Comparison of ENCODE assay signal across 29 mouse cellular contexts in the genomic region with DNA sequence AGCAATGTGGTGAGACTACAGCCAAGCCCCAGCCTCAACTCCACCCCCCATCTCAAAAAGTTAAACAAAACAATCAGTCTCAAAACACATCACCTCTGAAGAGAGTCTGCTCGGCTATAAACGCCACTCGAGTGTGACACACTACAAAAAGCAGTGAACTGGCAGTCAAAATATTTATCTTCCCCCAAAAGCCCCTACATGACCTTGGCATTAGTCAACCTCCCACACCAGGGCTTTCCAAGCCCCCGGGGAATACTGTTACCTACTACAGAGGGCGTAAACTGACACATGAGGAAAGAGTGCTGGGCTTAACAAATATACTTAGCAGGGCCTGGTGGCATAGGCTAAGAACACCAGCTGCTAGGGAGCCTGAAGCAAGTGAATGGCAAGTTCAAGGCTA. TPM values are rescaled to one million over a fixed set of nuclear protein-coding genes. Genes with fewer than 3 reads are reported as not detected.
DNase-seq lines count a peak whose midpoint lies in the region; TF ChIP-seq lines count a peak whose summit lies in the region.
"Had no signal": no experiment of that assay in that cellular context is flagged by ENCODE, and none has a peak within 500 bp of the region (broad histone marks: within the 10 kb centered on the region; RNA-seq: fewer than 3 reads in every experiment).

No protein-coding gene starts in this region.

- dilution Hi-C loops in CH12.LX (cut with MboI; ENCODE audit: extremely low pct_ligation_motif_present, extremely low pct_unique_long_range_greater_than_20kb, low sequenced_read_pairs), result no loop called here

- no peak overlapping the region for H3K27ac ChIP-seq in kidney, adult 2 months (ENCODE audit: insufficient read depth, low read depth, low read length)
- peak overlapping the region; percentile 33; the same call in 1 of the 2 replicates for H3K27ac ChIP-seq in CH12.LX (ENCODE audit: insufficient read depth, low read depth)
- 0 out of 2 replicates have a peak overlapping the region, but pooled peaks have one; percentile 12 for H3K27ac ChIP-seq in embryonic fibroblast, embryonic 13.5 days (ENCODE audit: insufficient read depth, low read length)
- H3K27ac ChIP-seq: embryonic facial prominence, embryonic 13.5 days; forebrain, embryonic 13.5 days; limb, embryonic 13.5 days; liver, embryonic 12.5 days had no signal

- no peaks in the 10 kb centered on the region for H3K27me3 ChIP-seq in kidney, adult 2 months (replicated peaks; ENCODE audit: control insufficient read depth, insufficient read depth, low read length)
- no peaks in the 10 kb centered on the region for H3K27me3 ChIP-seq in CH12.LX (replicated peaks)
- H3K27me3 ChIP-seq: embryonic facial prominence, embryonic 13.5 days; forebrain, embryonic 13.5 days had no signal

- H3K4me1 ChIP-seq in kidney, adult 2 months (ENCODE audit: control insufficient read depth, insufficient read depth, low read length), result no peaks in the 10 kb centered on the region
- peaks cover 41 to 91% of the 10 kb centered on the region in 2 experiments for H3K4me1 ChIP-seq in CH12.LX (ENCODE audit: control insufficient read depth in 1 of 2, insufficient read depth in 2 of 2)
- peaks cover 8% of the 10 kb centered on the region for H3K4me1 ChIP-seq in embryonic fibroblast, embryonic 13.5 days (ENCODE audit: control insufficient read depth, insufficient read depth, low read length)
- H3K4me1 ChIP-seq: embryonic facial prominence, embryonic 13.5 days; forebrain, embryonic 13.5 days; heart, embryonic 12.5 days; liver, embryonic 12.5 days had no signal

- H3K9ac ChIP-seq in CH12.LX (ENCODE audit: insufficient read depth, low read depth), result no peak overlapping the region
- H3K9ac ChIP-seq: embryonic facial prominence, embryonic 13.5 days; forebrain, embryonic 13.5 days; heart, embryonic 12.5 days; limb, embryonic 13.5 days; liver, embryonic 12.5 days had no signal

- H3K36me3 ChIP-seq in kidney, adult 2 months (ENCODE audit: control insufficient read depth, insufficient read depth, low read length), result no peaks in the 10 kb centered on the region
- H3K36me3 ChIP-seq in CH12.LX (replicated peaks in 1 of 2; ENCODE audit: control insufficient read depth in 1 of 2, insufficient read depth in 1 of 2, low read length in 1 of 2), result no peaks in the 10 kb centered on the region
- H3K36me3 ChIP-seq: embryonic facial prominence, embryonic 13.5 days; heart, embryonic 12.5 days; limb, embryonic 13.5 days; liver, embryonic 12.5 days had no signal

- peak; percentile 4 for DNase-seq in kidney, adult 2 months
- no peak for DNase-seq in kidney, postnatal 25 days
- DNase-seq in CH12.LX (ENCODE audit: extremely low read depth), result peak; percentile 84
- peak; percentile 25 to 35 for DNase-seq in kidney, postnatal 4 days
- DNase-seq in heart, postnatal 25 days (ENCODE audit: low spot score), result no peak
- DNase-seq in frontal cortex, postnatal 10 days (ENCODE audit: low spot score in 2 of 2), result no peak
- DNase-seq: adrenal gland, postnatal 25 days; cerebellum, adult 9-10 months; gastrocnemius, postnatal 14 days; heart, adult 18-20 months; heart, postnatal 10 days; lung, adult 18-20 months; lung, postnatal 10 days; right cerebral cortex, postnatal 25 days; thymus, postnatal 14 days had no signal

- no peak for TF ChIP-seq POLR2A in kidney, adult 2 months (IDR thresholded peaks at IDR 0.05; ENCODE audit: low read depth, low read length)
- TF ChIP-seq POLR2A in CH12.LX (IDR thresholded peaks at IDR 0.05; ENCODE audit: low read depth, low read length), result no peak
- no peak for TF ChIP-seq POLR2A in embryonic fibroblast, embryonic 13.5 days (IDR thresholded peaks at IDR 0.05; ENCODE audit: low read depth, low read length)

- peak; percentile 62 for TF ChIP-seq EP300 in CH12.LX (IDR thresholded peaks at IDR 0.05; ENCODE audit: low read length)

- H3K4me2 ChIP-seq in CH12.LX (ENCODE audit: insufficient read depth, low read depth, poor library complexity, severe bottlenecking), result peak overlapping the region; percentile 1; the same call in 1 of the 2 replicates
- H3K4me2 ChIP-seq: embryonic facial prominence, embryonic 13.5 days; forebrain, embryonic 13.5 days; heart, embryonic 12.5 days; limb, embryonic 13.5 days; liver, embryonic 12.5 days; midbrain, embryonic 11.5 days had no signal

- no peak for TF ChIP-seq RAD21 in CH12.LX (IDR thresholded peaks at IDR 0.05; ENCODE audit: low read depth, low read length)

- in situ Hi-C loops in CH12.LX (cut with MboI; ENCODE audit: low pct_ligation_motif_present, low pct_unique_long_range_greater_than_20kb, low sequenced_read_pairs), result no loop called here

- 45% methylated on average over 5 of the region's 5 CpGs for WGBS in kidney, adult 2 months

- H3K9me3 ChIP-seq in CH12.LX (replicated peaks; ENCODE audit: low read length), result no peaks in the 10 kb centered on the region
- H3K9me3 ChIP-seq: embryonic facial prominence, embryonic 13.5 days; forebrain, embryonic 13.5 days; heart, embryonic 12.5 days; limb, embryonic 13.5 days; liver, embryonic 12.5 days had no signal

- TF ChIP-seq CTCF in kidney, adult 2 months (conservative IDR thresholded peaks at IDR 0.05; ENCODE audit: insufficient read depth, insufficient read length, low read depth, low read length), result no peak
- TF ChIP-seq CTCF in CH12.LX (conservative IDR thresholded peaks at IDR 0.05 in 1 of 2, IDR thresholded peaks at IDR 0.05 in 1 of 2; ENCODE audit: low read depth in 2 of 2, low read length in 2 of 2), result no peak
- TF ChIP-seq CTCF in embryonic fibroblast, embryonic 13.5 days (IDR thresholded peaks at IDR 0.05; ENCODE audit: borderline replicate concordance, insufficient read depth, low read length), result no peak

- no peaks in the 10 kb centered on the region for H3K79me2 ChIP-seq in CH12.LX (replicated peaks; ENCODE audit: control insufficient read depth, extremely low read depth, insufficient read depth, poor library complexity, severe bottlenecking)

- intact Hi-C loops in heart, postnatal 25 days (cut with DNase I), result no loop called here

- no peak overlapping the region for H3K4me3 ChIP-seq in kidney, adult 2 months (ENCODE audit: insufficient read depth, low read depth, low read length)
- H3K4me3 ChIP-seq in CH12.LX (replicated peaks in 1 of 3; ENCODE audit: low read depth in 2 of 3, low read length in 2 of 3, poor library complexity in 1 of 3), result no peak overlapping the region
- no peak overlapping the region for H3K4me3 ChIP-seq in embryonic fibroblast, embryonic 13.5 days (ENCODE audit: insufficient read depth, low read length)
- H3K4me3 ChIP-seq: embryonic facial prominence, embryonic 13.5 days; forebrain, embryonic 13.5 days; heart, embryonic 12.5 days; limb, embryonic 13.5 days; liver, embryonic 12.5 days had no signal

TF ChIP-seq in CH12.LX, 34 proteins besides CTCF, POLR2A, EP300 and RAD21 (continues in another document):
- TF ChIP-seq MAZ (IDR thresholded peaks at IDR 0.05; ENCODE audit: low read depth, low read length), result peak; percentile 81
- TF ChIP-seq ELF1 (IDR thresholded peaks at IDR 0.05; ENCODE audit: low read depth, low read length), result 0 out of 2 replicates have a peak, but pooled peaks have one; percentile 18
- no peak for TF ChIP-seq TBP (conservative IDR thresholded peaks at IDR 0.05; ENCODE audit: low read depth, low read length)
- no peak for TF ChIP-seq HCFC1 (IDR thresholded peaks at IDR 0.05; ENCODE audit: low read depth, low read length)
- TF ChIP-seq PAX5 (IDR thresholded peaks at IDR 0.05; ENCODE audit: low read length), result no peak
- TF ChIP-seq MAFK (IDR thresholded peaks at IDR 0.05; ENCODE audit: insufficient replicate concordance, low read length), result peak; percentile 19; the same call in 1 of the 2 replicates
- TF ChIP-seq BHLHE40 (IDR thresholded peaks at IDR 0.05; ENCODE audit: low read depth, low read length), result peak; percentile 79
- no peak for TF ChIP-seq SMC3 (IDR thresholded peaks at IDR 0.05; ENCODE audit: low read depth, low read length)
- TF ChIP-seq MEF2A (IDR thresholded peaks at IDR 0.05; ENCODE audit: borderline replicate concordance, low read depth, low read length), result peak; percentile 68; the same call in 1 of the 2 replicates
- peak; percentile 50; the same call in 1 of the 2 replicates for TF ChIP-seq SIN3A (IDR thresholded peaks at IDR 0.05; ENCODE audit: low read length)
- peak; percentile 51; the same call in 1 of the 2 replicates for TF ChIP-seq MXI1 (IDR thresholded peaks at IDR 0.05; ENCODE audit: low read depth, low read length)
- no peak for TF ChIP-seq CHD1 (IDR thresholded peaks at IDR 0.05; ENCODE audit: low read depth, low read length)
- 0 out of 2 replicates have a peak, but pooled peaks have one; percentile 38 for TF ChIP-seq TCF12 (IDR thresholded peaks at IDR 0.05; ENCODE audit: low read depth, low read length)
- TF ChIP-seq ZKSCAN1 (IDR thresholded peaks at IDR 0.05; ENCODE audit: borderline replicate concordance, low read depth, low read length), result no peak
- no peak for TF ChIP-seq MYC (IDR thresholded peaks at IDR 0.05; ENCODE audit: low read depth, low read length)
- TF ChIP-seq JUND (conservative IDR thresholded peaks at IDR 0.05; ENCODE audit: low read depth, low read length), result no peak
- no peak for TF ChIP-seq USF1 (IDR thresholded peaks at IDR 0.05; ENCODE audit: low read depth, low read length)
- TF ChIP-seq ETS1 (conservative IDR thresholded peaks at IDR 0.05; ENCODE audit: low read depth, low read length), result peak; percentile 88
- TF ChIP-seq GABPA (IDR thresholded peaks at IDR 0.05; ENCODE audit: insufficient replicate concordance, low read depth, low read length), result no peak
- peak; percentile 34; the same call in 1 of the 2 replicates for TF ChIP-seq CHD2 (IDR thresholded peaks at IDR 0.05; ENCODE audit: low read length)
- TF ChIP-seq ZC3H11A (IDR thresholded peaks at IDR 0.05; ENCODE audit: low read depth, low read length), result no peak
- no peak for TF ChIP-seq NRF1 (IDR thresholded peaks at IDR 0.05; ENCODE audit: low read depth, low read length)
- 0 out of 2 replicates have a peak, but pooled peaks have one; percentile 56 for TF ChIP-seq KAT2A (IDR thresholded peaks at IDR 0.05; ENCODE audit: insufficient replicate concordance, low read length)
- no peak for TF ChIP-seq ZNF384 (IDR thresholded peaks at IDR 0.05; ENCODE audit: low read depth, low read length)
- no peak for TF ChIP-seq NELFE (IDR thresholded peaks at IDR 0.05; ENCODE audit: low read depth, low read length)
- TF ChIP-seq IRF4 (IDR thresholded peaks at IDR 0.05; ENCODE audit: low read depth, low read length), result peak; percentile 24; the same call in 1 of the 2 replicates
- TF ChIP-seq ZMIZ1 (IDR thresholded peaks at IDR 0.05; ENCODE audit: low read depth, low read length), result 0 out of 2 replicates have a peak, but pooled peaks have one; percentile 27

RNA-seq across cellular contexts. Expression of gene Cldn14, which starts 46.4 kb away (rescaled TPM):
- 0.24 and 0.38 TPM in 2 replicates for polyA plus RNA-seq in kidney, adult 2 months (2012; rRNA removed)
- 0.25 and 0.38 TPM in 2 replicates for total RNA-seq in CH12.LX (2012; rRNA removed)
- total RNA-seq in CH12.LX (2014; rRNA removed), result 0.15 and 0.39 TPM in 2 replicates
- polyA plus RNA-seq in CH12.LX (2012; ENCODE audit: insufficient read length, low read depth), result 0.21 and 0.71 TPM in 2 replicates
- not detected in 2 replicates for polyA plus RNA-seq in embryonic fibroblast, embryonic 13.5 days (2011; ENCODE audit: insufficient read length, low read depth, missing spikeins)
- not detected for total RNA-seq in heart, postnatal 25 days (2021)
- total RNA-seq: adrenal gland, postnatal 25 days; common myeloid progenitor, adult 5-6 weeks; gastrocnemius, postnatal 14 days; heart, adult 18-20 months; heart, postnatal 10 days; midbrain, postnatal 0 days; neutrophil, adult 5-6 weeks had no signal
- polyA plus RNA-seq: C2C12; embryonic facial prominence, embryonic 13.5 days; forebrain, embryonic 13.5 days; heart, embryonic 12.5 days; hindbrain, embryonic 11.5 days; limb, embryonic 13.5 days; midbrain, embryonic 11.5 days; spleen, adult 2 months; stomach, embryonic 14.5 days had no signal

Comparison
In these comparisons a context has a peak if more than half of its experiments do, and no peak if none do; other contexts are left out.
1. DNase-seq: peak in kidney, adult 2 months (single experiment), CH12.LX (single experiment) and kidney, postnatal 4 days (2 of 2); none in kidney, postnatal 25 days (0 of 2), heart, postnatal 25 days (single experiment) and frontal cortex, postnatal 10 days (0 of 2).